Mouse (Mus musculus) embryo, embryonic 11 days (tissue): ENCODE measurements around the gene 1600014C23Rik.

Experiments used
- DNase-seq: peaks from one replicate; pipeline ENCODE4 v3.0.0-alpha.2; 2015

The 1600014C23Rik gene

GRCm38 (mm10) chr17:45686093-45686619 lies 47.5 kb downstream of the 1600014C23Rik start, which contains the start of gene Mrpl14:
Mrpl14 (plus strand) TSS chr17:45686322.
- DNase-seq = peak; percentile 98

- DNase-seq = peak; percentile 70
Measured at GRCm38 (mm10) chr17:45685171-45686092, 48.2 kb downstream of the 1600014C23Rik start.

- DNase-seq = no peak
Measured at GRCm38 (mm10) chr17:45684667-45685131, 48.9 kb downstream of the 1600014C23Rik start.
